Comparison of ENCODE assay signal across 14 mouse cellular contexts in genomic region chr5:134067924-134068323, GRCm38 (mm10). TPM values are rescaled to one million over a fixed set of nuclear protein-coding genes. Genes with fewer than 3 reads are reported as not detected.
A peak's percentile ranks its signal among the peaks of the same experiment; 100 is the strongest.
DNase-seq lines count a peak whose midpoint lies in the region; ATAC-seq and TF ChIP-seq lines count a peak whose summit lies in the region.
"Had no signal": no experiment of that assay in that cellular context is flagged by ENCODE, and none has a peak within 500 bp of the region (broad histone marks: within the 10 kb centered on the region; RNA-seq: fewer than 3 reads in every experiment).

No protein-coding gene starts in this region.

- ATAC-seq in CD4-positive, CD25-positive, alpha-beta regulatory T cell, adult 4 months = no peak

- 22% methylated on average over 1 of the region's 1 CpGs for WGBS in kidney, adult 2 months

- H3K4me1 ChIP-seq in kidney, adult 2 months (ENCODE audit: control insufficient read depth, insufficient read depth, low read length) = no peaks in the 10 kb centered on the region
- H3K4me1 ChIP-seq: liver, embryonic 13.5 days had no signal

- TF ChIP-seq POLR2A in kidney, adult 2 months (IDR thresholded peaks at IDR 0.05; ENCODE audit: low read depth, low read length) = no peak

- peak; percentile 42 for TF ChIP-seq CTCF in kidney, adult 2 months (conservative IDR thresholded peaks at IDR 0.05; ENCODE audit: insufficient read depth, insufficient read length, low read depth, low read length)

- H3K27me3 ChIP-seq in kidney, adult 2 months (replicated peaks; ENCODE audit: control insufficient read depth, insufficient read depth, low read length) = no peaks in the 10 kb centered on the region
- H3K27me3 ChIP-seq: embryonic facial prominence, embryonic 15.5 days; liver, embryonic 13.5 days had no signal

- no peak overlapping the region for H3K4me3 ChIP-seq in kidney, adult 2 months (ENCODE audit: insufficient read depth, low read depth, low read length)
- H3K4me3 ChIP-seq: embryonic facial prominence, embryonic 15.5 days; kidney, embryonic 15.5 days; liver, embryonic 13.5 days; myocyte had no signal

- H3K27ac ChIP-seq in kidney, adult 2 months (ENCODE audit: insufficient read depth, low read depth, low read length) = no peak overlapping the region
- H3K27ac ChIP-seq: embryonic facial prominence, embryonic 15.5 days; kidney, embryonic 15.5 days; liver, embryonic 13.5 days had no signal

- H3K36me3 ChIP-seq in kidney, adult 2 months (ENCODE audit: control insufficient read depth, insufficient read depth, low read length) = no peaks in the 10 kb centered on the region
- H3K36me3 ChIP-seq: embryonic facial prominence, embryonic 15.5 days; kidney, embryonic 15.5 days; liver, embryonic 13.5 days had no signal

- DNase-seq in CD4-positive, CD25-positive, alpha-beta regulatory T cell, adult 2 months (ENCODE audit: low read depth, low spot score) = peak; percentile 32
- DNase-seq in kidney, adult 2 months = peak; percentile 25
- DNase-seq in kidney, postnatal 4 days = no peak
- DNase-seq in thymus, postnatal 0 days (ENCODE audit: low spot score) = peak; percentile 17
- no peak for DNase-seq in thymus, postnatal 25 days
- no peak for DNase-seq in ovary, postnatal 10 days (ENCODE audit: low spot score)
- no peak for DNase-seq in neural tube, embryonic 10.5 days (ENCODE audit: extremely low spot score, low spot score)
- DNase-seq: adrenal gland, postnatal 10 days; liver, embryonic 13.5 days; right cerebral cortex, postnatal 4 days had no signal

RNA-seq across cellular contexts. Expression of gene Castor2, which starts 31.6 kb away (rescaled TPM):
- 1 to 10 TPM; 5.5 to 6.9 TPM for polyA plus RNA-seq in CD4-positive, CD25-positive, alpha-beta regulatory T cell, adult 4 months (2017; shearing (Covaris generic))
- 27.5 and 39.3 TPM in 2 replicates for polyA plus RNA-seq in kidney, adult 2 months (2012; rRNA removed)
- polyA plus RNA-seq in thymus, postnatal 0 days (2015; fragmentation: Nextera tagmentation; extraction: Ambion mirVana) = 2.3 and 3.4 TPM in 2 replicates

Comparison
In these comparisons a context has a peak if more than half of its experiments do, and no peak if none do; other contexts are left out.
1. DNase-seq: peak in CD4-positive, CD25-positive, alpha-beta regulatory T cell, adult 2 months (single experiment), kidney, adult 2 months (single experiment) and thymus, postnatal 0 days (single experiment); none in kidney, postnatal 4 days (0 of 2), thymus, postnatal 25 days (single experiment), ovary, postnatal 10 days (single experiment) and neural tube, embryonic 10.5 days (single experiment).